In genomic region chr3:107855368-107855767, GRCm38 (mm10) we compare ENCODE assay signal across 19 mouse cellular contexts. TPM values are rescaled to one million over a fixed set of nuclear protein-coding genes. Genes with fewer than 3 reads are reported as not detected.
DNase-seq lines count a peak whose midpoint lies in the region; ATAC-seq lines count a peak whose summit lies in the region.
"Had no signal": no experiment of that assay in that cellular context is flagged by ENCODE, and none has a peak within 500 bp of the region (broad histone marks: within the 10 kb centered on the region; RNA-seq: fewer than 3 reads in every experiment).

No protein-coding gene starts in this region.

- DNase-seq in heart, embryonic 10.5 days (ENCODE audit: low spot score) = no peak
- peak; percentile 43 for DNase-seq in embryo, embryonic 11 days
- DNase-seq in embryo, embryonic 9.5 days (ENCODE audit: extremely low spot score) = peak; percentile 27
- DNase-seq in limb, embryonic 11.5 days (ENCODE audit: low spot score) = peak; percentile 61
- DNase-seq: adrenal gland, adult 2 months; adrenal gland, postnatal 25 days; cerebellum, adult 18-20 months; cerebellum, postnatal 10 days; forebrain, postnatal 0 days; gastrocnemius, postnatal 36 days; heart, adult 11 months; heart, postnatal 14 days had no signal

- no peaks in the 10 kb centered on the region for H3K9me3 ChIP-seq in heart, embryonic 10.5 days
- H3K9me3 ChIP-seq in heart, embryonic 11.5 days (replicated peaks; ENCODE audit: control insufficient read depth, low read length) = no peaks in the 10 kb centered on the region
- no peaks in the 10 kb centered on the region for H3K9me3 ChIP-seq in limb, embryonic 11.5 days (ENCODE audit: control insufficient read depth, low read length)
- no peaks in the 10 kb centered on the region for H3K9me3 ChIP-seq in kidney, embryonic 16.5 days (ENCODE audit: low read length)
- H3K9me3 ChIP-seq: embryonic facial prominence, embryonic 12.5 days; forebrain, embryonic 12.5 days; heart, embryonic 15.5 days; hindbrain, embryonic 15.5 days had no signal

- 0 out of 2 replicates have a peak overlapping the region, but pooled peaks have one; percentile 16 for H3K27ac ChIP-seq in heart, embryonic 10.5 days
- no peak overlapping the region for H3K27ac ChIP-seq in heart, embryonic 11.5 days (ENCODE audit: low read depth, low read length)
- no peak overlapping the region for H3K27ac ChIP-seq in limb, embryonic 11.5 days (replicated peaks; ENCODE audit: low read depth, low read length)
- no peak overlapping the region for H3K27ac ChIP-seq in kidney, embryonic 16.5 days (ENCODE audit: low read length)
- H3K27ac ChIP-seq: embryonic facial prominence, embryonic 12.5 days; forebrain, embryonic 12.5 days; heart, embryonic 15.5 days; hindbrain, embryonic 15.5 days had no signal

- H3K4me1 ChIP-seq in heart, embryonic 10.5 days = peaks cover 32% of the 10 kb centered on the region
- peaks cover 7% of the 10 kb centered on the region for H3K4me1 ChIP-seq in heart, embryonic 11.5 days (ENCODE audit: control insufficient read depth, insufficient read depth, low read length)
- peaks cover 14% of the 10 kb centered on the region; the same call in 1 of the 2 replicates for H3K4me1 ChIP-seq in limb, embryonic 11.5 days (ENCODE audit: control insufficient read depth, insufficient read depth, low read length)
- H3K4me1 ChIP-seq in kidney, embryonic 16.5 days (ENCODE audit: insufficient read depth, low read length) = peaks cover 8% of the 10 kb centered on the region

- no peak overlapping the region for H3K4me2 ChIP-seq in heart, embryonic 11.5 days
- H3K4me2 ChIP-seq in limb, embryonic 11.5 days (ENCODE audit: low read depth, severe bottlenecking) = no peak overlapping the region
- H3K4me2 ChIP-seq in kidney, embryonic 16.5 days (replicated peaks; ENCODE audit: low read depth, low read length) = no peak overlapping the region
- H3K4me2 ChIP-seq: embryonic facial prominence, embryonic 12.5 days; forebrain, embryonic 12.5 days; heart, embryonic 15.5 days; hindbrain, embryonic 15.5 days had no signal

- H3K36me3 ChIP-seq in heart, embryonic 10.5 days = no peaks in the 10 kb centered on the region
- H3K36me3 ChIP-seq in heart, embryonic 11.5 days (ENCODE audit: control insufficient read depth, insufficient read depth, low read length) = no peaks in the 10 kb centered on the region
- no peaks in the 10 kb centered on the region for H3K36me3 ChIP-seq in limb, embryonic 11.5 days (ENCODE audit: control insufficient read depth, insufficient read depth, low read length)
- H3K36me3 ChIP-seq in kidney, embryonic 16.5 days (ENCODE audit: insufficient read depth, low read length) = no peaks in the 10 kb centered on the region
- H3K36me3 ChIP-seq: embryonic facial prominence, embryonic 12.5 days; forebrain, embryonic 12.5 days; heart, embryonic 15.5 days; hindbrain, embryonic 15.5 days had no signal

- H3K4me3 ChIP-seq in heart, embryonic 10.5 days = no peak overlapping the region
- H3K4me3 ChIP-seq in heart, embryonic 11.5 days (ENCODE audit: low read depth, low read length) = no peak overlapping the region
- no peak overlapping the region for H3K4me3 ChIP-seq in limb, embryonic 11.5 days (ENCODE audit: low read depth, low read length)
- no peak overlapping the region for H3K4me3 ChIP-seq in kidney, embryonic 16.5 days (ENCODE audit: low read length)
- H3K4me3 ChIP-seq: embryonic facial prominence, embryonic 12.5 days; forebrain, embryonic 12.5 days; heart, embryonic 15.5 days; hindbrain, embryonic 15.5 days had no signal

- H3K9ac ChIP-seq in heart, embryonic 11.5 days (ENCODE audit: low read depth, low read length) = no peak overlapping the region
- no peak overlapping the region for H3K9ac ChIP-seq in limb, embryonic 11.5 days (ENCODE audit: low read length)
- no peak overlapping the region for H3K9ac ChIP-seq in kidney, embryonic 16.5 days (replicated peaks; ENCODE audit: low read length)
- H3K9ac ChIP-seq: embryonic facial prominence, embryonic 12.5 days; forebrain, embryonic 12.5 days; forebrain, postnatal 0 days; heart, embryonic 15.5 days; hindbrain, embryonic 15.5 days had no signal

- peaks cover 11% of the 10 kb centered on the region; the same call in 1 of the 2 replicates for H3K27me3 ChIP-seq in heart, embryonic 10.5 days (ENCODE audit: insufficient read depth, poor library complexity, severe bottlenecking)
- H3K27me3 ChIP-seq in heart, embryonic 11.5 days (ENCODE audit: control insufficient read depth, insufficient read depth, low read length) = no peaks in the 10 kb centered on the region
- H3K27me3 ChIP-seq in limb, embryonic 11.5 days (ENCODE audit: control insufficient read depth, insufficient read depth, low read length) = no peaks in the 10 kb centered on the region
- H3K27me3 ChIP-seq in kidney, embryonic 16.5 days (ENCODE audit: insufficient read depth, low read length) = no peaks in the 10 kb centered on the region
- H3K27me3 ChIP-seq: embryonic facial prominence, embryonic 12.5 days; forebrain, embryonic 12.5 days; hindbrain, embryonic 15.5 days had no signal

- WGBS in heart, embryonic 10.5 days = 68% methylated on average over 13 of the region's 13 CpGs
- WGBS in heart, embryonic 11.5 days (ENCODE audit: insufficient replicate concordance) = 70% methylated on average over 13 of the region's 13 CpGs
- 40% methylated on average over 13 of the region's 13 CpGs for WGBS in limb, embryonic 11.5 days
- 47% methylated on average over 13 of the region's 13 CpGs for WGBS in kidney, embryonic 16.5 days

- ATAC-seq in heart, embryonic 11.5 days (replicated peaks; ENCODE audit: insufficient number of reproducible peaks, low FRiP score, low TSS enrichment) = no peak
- no peak for ATAC-seq in limb, embryonic 11.5 days (ENCODE audit: insufficient number of reproducible peaks, low FRiP score, low TSS enrichment, low read depth)
- no peak for ATAC-seq in kidney, embryonic 16.5 days (ENCODE audit: low FRiP score, low TSS enrichment)
- ATAC-seq: forebrain, postnatal 0 days; intestine, embryonic 16.5 days had no signal

RNA-seq across cellular contexts. Expression of gene Eps8l3, which starts 21.7 kb away (rescaled TPM):
- not detected in 2 replicates for polyA plus RNA-seq in heart, embryonic 10.5 days (2016; fragmentation: Nextera tagmentation; extraction: Ambion mirVana)
- not detected in 2 replicates for polyA plus RNA-seq in heart, embryonic 11.5 days (2014; fragmentation: Nextera tagmentation; extraction: Ambion mirVana)
- not detected in 2 replicates for polyA plus RNA-seq in limb, embryonic 11.5 days (2014; fragmentation: Nextera tagmentation; extraction: Ambion mirVana)
- not detected in 2 replicates for polyA plus RNA-seq in kidney, embryonic 16.5 days (2015; fragmentation: Nextera tagmentation; extraction: Ambion mirVana)
- polyA plus RNA-seq: adrenal gland, adult 2 months; embryonic facial prominence, embryonic 12.5 days; forebrain, embryonic 12.5 days; forebrain, postnatal 0 days; heart, embryonic 15.5 days; hindbrain, embryonic 15.5 days had no signal

RNA-seq across cellular contexts. Expression of gene Gstm5, which starts 40.3 kb away (rescaled TPM):
- 121 and 146 TPM in 2 replicates for polyA plus RNA-seq in heart, embryonic 10.5 days (2016; fragmentation: Nextera tagmentation; extraction: Ambion mirVana)
- polyA plus RNA-seq in heart, embryonic 11.5 days (2014; fragmentation: Nextera tagmentation; extraction: Ambion mirVana) = 131 TPM in 2 replicates
- 211 and 220 TPM in 2 replicates for polyA plus RNA-seq in limb, embryonic 11.5 days (2014; fragmentation: Nextera tagmentation; extraction: Ambion mirVana)
- polyA plus RNA-seq in kidney, embryonic 16.5 days (2015; fragmentation: Nextera tagmentation; extraction: Ambion mirVana) = 170 and 171 TPM in 2 replicates
